Mouse (Mus musculus): ENCODE measurements around the gene Eno1. TPM values are rescaled to one million over a fixed set of nuclear protein-coding genes. Genes with fewer than 3 reads are reported as not detected.

Eno1 gene
- polyA plus RNA-seq, 1 experiment from 2014 or later: 1,859 TPM

GRCm38 (mm10) chr4:150235585-150235984, 936 bp upstream of the Eno1 start:
- Histone ChIP-seq H3K27me3 (ENCODE audit: control insufficient read depth, insufficient read depth, low read length) (no peaks in the 10 kb centered on the region), H3K4me2 (ENCODE audit: low read length) (no peak overlapping the region), H3K9ac (ENCODE audit: low read length) (no peak overlapping the region), H3K9me3 (ENCODE audit: control insufficient read depth, low read length) (no peaks in the 10 kb centered on the region), H3K4me1 (ENCODE audit: control insufficient read depth in 2 of 2, insufficient read depth in 2 of 2, low read length in 2 of 2) (peaks cover 21 to 35% of the 10 kb centered on the region in 2 experiments), H3K27ac (replicated peaks in 1 of 2; ENCODE audit: control insufficient read depth in 1 of 2, insufficient read depth in 1 of 2, low read depth in 2 of 2, low read length in 2 of 2) (peak overlapping the region; percentile 65 to 77), H3K36me3 (ENCODE audit: control insufficient read depth, insufficient read depth, low read length) (peaks cover 20% of the 10 kb centered on the region), H3K4me3 (ENCODE audit: control insufficient read depth in 1 of 2, insufficient read depth in 1 of 2, low read depth in 1 of 2, low read length in 2 of 2) (no peak overlapping the region)
- ATAC-seq (ENCODE audit: insufficient number of reproducible peaks, insufficient read depth, low FRiP score, low read depth): no peak
- 79% methylated on average over 4 of the region's 4 CpGs for WGBS

GRCm38 (mm10) chr4:150236031-150236430, 490 bp upstream of the Eno1 start:
- Histone ChIP-seq H3K9me3 (ENCODE audit: control insufficient read depth, low read length) (no peaks in the 10 kb centered on the region), H3K4me3 (ENCODE audit: control insufficient read depth in 1 of 2, insufficient read depth in 1 of 2, low read depth in 1 of 2, low read length in 2 of 2) (peak overlapping the region in 1 of 2 experiments; percentile 96; a peak in 2 of 4 replicates), H3K4me1 (ENCODE audit: control insufficient read depth in 2 of 2, insufficient read depth in 2 of 2, low read length in 2 of 2) (peaks cover 16 to 35% of the 10 kb centered on the region in 2 experiments), H3K36me3 (ENCODE audit: control insufficient read depth, insufficient read depth, low read length) (peaks cover 24% of the 10 kb centered on the region), H3K4me2 (ENCODE audit: low read length) (peak overlapping the region; percentile 64), H3K27me3 (ENCODE audit: control insufficient read depth, insufficient read depth, low read length) (no peaks in the 10 kb centered on the region), H3K27ac (replicated peaks in 1 of 2; ENCODE audit: control insufficient read depth in 1 of 2, insufficient read depth in 1 of 2, low read depth in 2 of 2, low read length in 2 of 2) (peak overlapping the region; percentile 98 to 99), H3K9ac (ENCODE audit: low read length) (peak overlapping the region; percentile 74)
- no peak for ATAC-seq (ENCODE audit: insufficient number of reproducible peaks, insufficient read depth, low FRiP score, low read depth)
- 84% methylated on average over 8 of the region's 8 CpGs for WGBS

DNA sequence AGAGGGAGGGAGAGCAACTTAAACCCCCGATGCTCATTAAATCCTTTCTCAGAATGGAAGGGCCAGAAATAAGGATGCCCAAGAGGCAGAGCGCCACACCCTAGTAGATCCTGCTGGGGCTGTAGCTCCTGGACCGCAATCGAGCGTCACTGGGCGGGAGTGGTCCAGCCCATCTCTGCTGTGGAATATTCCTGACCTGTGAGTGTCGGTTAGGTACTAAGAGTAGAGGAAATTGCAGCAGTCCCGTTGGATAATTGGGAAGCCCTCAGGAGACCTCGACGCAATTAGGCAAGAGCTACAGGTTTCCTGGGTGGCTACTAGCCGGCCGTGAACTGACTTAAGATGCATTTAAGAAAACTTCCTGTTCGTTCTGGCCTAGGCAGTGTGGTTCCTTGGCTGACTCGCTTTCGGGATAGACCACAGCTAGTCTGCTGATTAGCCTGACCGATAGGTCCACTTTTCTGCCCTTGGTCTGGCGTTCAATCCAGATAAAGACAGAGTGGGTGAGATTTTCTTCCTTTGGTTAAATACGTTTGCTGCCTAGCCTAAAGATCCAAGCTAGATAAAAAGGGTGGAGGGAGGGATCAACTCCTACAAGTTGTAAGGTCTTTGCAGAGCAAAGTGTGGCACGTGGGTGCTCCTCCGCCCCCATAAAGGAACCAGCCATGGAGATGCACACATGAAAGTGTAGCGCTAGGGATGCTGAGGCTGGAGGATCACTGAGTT, 1.3 kb downstream of the Eno1 start:
- Histone ChIP-seq H3K4me2 (ENCODE audit: low read length) (peak overlapping the region; percentile 71), H3K4me1 (ENCODE audit: control insufficient read depth in 2 of 2, insufficient read depth in 2 of 2, low read length in 2 of 2) (peaks cover 10 to 48% of the 10 kb centered on the region in 2 experiments), H3K9ac (ENCODE audit: low read length) (peak overlapping the region; percentile 99), H3K27ac (replicated peaks in 1 of 2; ENCODE audit: control insufficient read depth in 1 of 2, insufficient read depth in 1 of 2, low read depth in 2 of 2, low read length in 2 of 2) (peak overlapping the region; percentile 80 to 99), H3K27me3 (ENCODE audit: control insufficient read depth, insufficient read depth, low read length) (no peaks in the 10 kb centered on the region), H3K9me3 (ENCODE audit: control insufficient read depth, low read length) (no peaks in the 10 kb centered on the region), H3K4me3 (ENCODE audit: control insufficient read depth in 1 of 2, insufficient read depth in 1 of 2, low read depth in 1 of 2, low read length in 2 of 2) (peak overlapping the region; percentile 64 to 96), H3K36me3 (ENCODE audit: control insufficient read depth, insufficient read depth, low read length) (peaks cover 42% of the 10 kb centered on the region)
- ATAC-seq (ENCODE audit: insufficient number of reproducible peaks, insufficient read depth, low FRiP score, low read depth): no peak
- WGBS: 1% methylated on average over 21 of the region's 21 CpGs

DNA sequence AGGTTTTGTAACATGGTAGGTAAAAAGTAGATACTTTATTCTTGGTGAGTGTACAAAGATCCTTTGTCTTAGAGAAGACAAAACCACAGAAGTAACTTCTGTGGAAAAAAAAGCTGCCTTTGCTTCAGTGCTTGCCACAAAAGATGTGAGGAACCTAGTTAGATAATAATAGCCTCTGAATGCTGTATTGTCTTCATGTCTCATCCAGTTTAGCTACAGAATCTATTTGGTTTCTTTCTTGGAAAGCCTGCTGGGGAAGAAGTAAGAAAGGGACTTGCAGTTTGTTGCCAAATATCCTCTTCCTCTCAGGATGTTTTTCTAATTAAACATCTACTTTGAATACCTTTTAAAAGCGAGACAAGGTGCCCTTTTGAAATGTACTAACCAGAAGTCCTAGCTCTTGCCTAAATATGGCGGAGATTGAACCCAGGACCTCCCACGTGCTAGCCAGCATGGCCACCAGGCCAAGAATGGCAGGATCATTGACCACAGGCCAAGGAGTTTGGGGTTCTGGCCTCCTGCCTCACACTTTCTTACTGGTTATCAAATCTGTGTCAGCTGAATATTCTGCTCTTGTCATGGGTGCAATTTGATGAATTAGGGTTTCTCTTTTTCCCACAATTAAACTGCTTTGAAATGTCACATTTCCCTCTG, 2.0 kb downstream of the Eno1 start:
- Histone ChIP-seq H3K4me3 (ENCODE audit: control insufficient read depth in 1 of 2, insufficient read depth in 1 of 2, low read depth in 1 of 2, low read length in 2 of 2) (peak overlapping the region; percentile 64 to 96), H3K9ac (ENCODE audit: low read length) (peak overlapping the region; percentile 99), H3K27ac (replicated peaks in 1 of 2; ENCODE audit: control insufficient read depth in 1 of 2, insufficient read depth in 1 of 2, low read depth in 2 of 2, low read length in 2 of 2) (peak overlapping the region; percentile 80 to 99), H3K27me3 (ENCODE audit: control insufficient read depth, insufficient read depth, low read length) (no peaks in the 10 kb centered on the region), H3K36me3 (ENCODE audit: control insufficient read depth, insufficient read depth, low read length) (peaks cover 49% of the 10 kb centered on the region), H3K9me3 (ENCODE audit: control insufficient read depth, low read length) (no peaks in the 10 kb centered on the region), H3K4me1 (ENCODE audit: control insufficient read depth in 2 of 2, insufficient read depth in 2 of 2, low read length in 2 of 2) (peaks cover 10 to 48% of the 10 kb centered on the region in 2 experiments), H3K4me2 (ENCODE audit: low read length) (peak overlapping the region; percentile 71)
- ATAC-seq (ENCODE audit: insufficient number of reproducible peaks, insufficient read depth, low FRiP score, low read depth): no peak
- 5% methylated on average over 3 of the region's 3 CpGs for WGBS

- Histone ChIP-seq H3K27me3 (ENCODE audit: control insufficient read depth, insufficient read depth, low read length) (no peaks in the 10 kb centered on the region), H3K9me3 (ENCODE audit: control insufficient read depth, low read length) (no peaks in the 10 kb centered on the region), H3K36me3 (ENCODE audit: control insufficient read depth, insufficient read depth, low read length) (peaks cover 55% of the 10 kb centered on the region), H3K4me2 (ENCODE audit: low read length) (peak overlapping the region; percentile 71), H3K4me1 (ENCODE audit: control insufficient read depth in 2 of 2, insufficient read depth in 2 of 2, low read length in 2 of 2) (peaks cover 10 to 48% of the 10 kb centered on the region in 2 experiments), H3K4me3 (ENCODE audit: control insufficient read depth in 1 of 2, insufficient read depth in 1 of 2, low read depth in 1 of 2, low read length in 2 of 2) (peak overlapping the region; percentile 64 to 96), H3K9ac (ENCODE audit: low read length) (peak overlapping the region; percentile 99), H3K27ac (replicated peaks in 1 of 2; ENCODE audit: control insufficient read depth in 1 of 2, insufficient read depth in 1 of 2, low read depth in 2 of 2, low read length in 2 of 2) (peak overlapping the region; percentile 80 to 99)
- ATAC-seq (ENCODE audit: insufficient number of reproducible peaks, insufficient read depth, low FRiP score, low read depth): no peak
- WGBS: 19% methylated on average over 5 of the region's 5 CpGs
Measured at GRCm38 (mm10) chr4:150239087-150239480, 2.6 kb downstream of the Eno1 start.

DNA sequence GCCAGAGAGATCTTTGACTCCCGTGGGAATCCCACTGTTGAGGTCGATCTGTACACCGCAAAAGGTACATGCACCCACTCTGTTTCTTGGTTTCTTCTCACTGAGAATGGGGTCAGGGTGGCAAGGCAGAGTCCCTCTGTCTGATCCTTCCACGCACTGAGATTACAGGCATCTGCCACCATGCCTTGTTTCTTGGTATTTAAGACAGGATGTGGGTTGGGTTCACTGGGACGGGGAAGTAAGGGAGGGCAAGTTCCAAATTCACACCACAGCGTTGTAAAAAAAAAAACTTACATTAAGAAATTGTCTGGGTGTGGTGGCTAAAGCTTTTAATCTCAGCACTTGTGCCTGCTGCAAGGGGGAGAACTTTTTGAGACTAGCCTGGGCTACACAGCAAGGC, 3.0 kb downstream of the Eno1 start:
- peak overlapping the region; percentile 64 to 96 for H3K4me3 ChIP-seq (ENCODE audit: control insufficient read depth in 1 of 2, insufficient read depth in 1 of 2, low read depth in 1 of 2, low read length in 2 of 2)
- WGBS: 29% methylated on average over 6 of the region's 6 CpGs
- H3K9ac ChIP-seq (ENCODE audit: low read length): peak overlapping the region; percentile 99
- no peaks in the 10 kb centered on the region for H3K9me3 ChIP-seq (ENCODE audit: control insufficient read depth, low read length)
- H3K4me2 ChIP-seq (ENCODE audit: low read length): peak overlapping the region; percentile 71
- H3K27ac ChIP-seq (replicated peaks in 1 of 2; ENCODE audit: control insufficient read depth in 1 of 2, insufficient read depth in 1 of 2, low read depth in 2 of 2, low read length in 2 of 2): peak overlapping the region; percentile 80 to 99
- H3K36me3 ChIP-seq (ENCODE audit: control insufficient read depth, insufficient read depth, low read length): peaks cover 59% of the 10 kb centered on the region
- ATAC-seq (ENCODE audit: insufficient number of reproducible peaks, insufficient read depth, low FRiP score, low read depth): no peak
- H3K27me3 ChIP-seq (ENCODE audit: control insufficient read depth, insufficient read depth, low read length): no peaks in the 10 kb centered on the region
- peaks cover 10 to 48% of the 10 kb centered on the region in 2 experiments for H3K4me1 ChIP-seq (ENCODE audit: control insufficient read depth in 2 of 2, insufficient read depth in 2 of 2, low read length in 2 of 2)

DNA sequence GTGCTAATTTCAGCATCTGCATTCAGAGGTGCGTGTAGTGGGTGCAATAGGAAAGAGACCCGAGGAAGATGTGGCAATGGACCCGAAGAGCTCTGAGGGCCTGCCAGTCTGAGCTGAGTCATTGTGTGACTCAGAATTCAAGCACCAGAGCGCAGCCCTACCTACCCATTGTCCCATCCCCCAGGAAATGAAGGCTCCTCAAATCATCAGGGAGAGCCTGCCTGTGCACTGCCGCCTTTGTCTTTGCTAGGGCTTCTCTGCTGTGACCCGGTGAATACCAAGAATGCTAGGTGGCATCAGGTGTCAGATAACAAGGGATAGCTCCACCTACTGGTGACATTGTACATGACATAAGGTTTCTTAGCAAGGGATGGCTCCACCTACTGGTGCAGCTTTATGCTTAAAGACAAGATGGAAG, 3.4 kb downstream of the Eno1 start:
- peak overlapping the region; percentile 71 for H3K4me2 ChIP-seq (ENCODE audit: low read length)
- peak overlapping the region; percentile 64 to 96 for H3K4me3 ChIP-seq (ENCODE audit: control insufficient read depth in 1 of 2, insufficient read depth in 1 of 2, low read depth in 1 of 2, low read length in 2 of 2)
- ATAC-seq (ENCODE audit: insufficient number of reproducible peaks, insufficient read depth, low FRiP score, low read depth): no peak
- WGBS: 5% methylated on average over 6 of the region's 6 CpGs
- H3K36me3 ChIP-seq (ENCODE audit: control insufficient read depth, insufficient read depth, low read length): peaks cover 63% of the 10 kb centered on the region
- peak overlapping the region; percentile 99 for H3K9ac ChIP-seq (ENCODE audit: low read length)
- peak overlapping the region; percentile 80 to 99 for H3K27ac ChIP-seq (replicated peaks in 1 of 2; ENCODE audit: control insufficient read depth in 1 of 2, insufficient read depth in 1 of 2, low read depth in 2 of 2, low read length in 2 of 2)
- no peaks in the 10 kb centered on the region for H3K9me3 ChIP-seq (ENCODE audit: control insufficient read depth, low read length)
- no peaks in the 10 kb centered on the region for H3K27me3 ChIP-seq (ENCODE audit: control insufficient read depth, insufficient read depth, low read length)
- peaks cover 7 to 44% of the 10 kb centered on the region in 2 experiments for H3K4me1 ChIP-seq (ENCODE audit: control insufficient read depth in 2 of 2, insufficient read depth in 2 of 2, low read length in 2 of 2)

Data from heart, embryonic 14.5 days (tissue).